Mouse (Mus musculus) heart, postnatal 0 days (tissue): ENCODE results near the gene Srebf1.

ENCODE experiments used
- CTCF ChIP-seq: IDR thresholded peaks from 2 replicates; pipeline ENCODE4 v1.5.1; 2016; ENCODE audit warnings: antibody characterized with exemption, control low read depth, low read depth
- EP300 ChIP-seq: IDR thresholded peaks from 2 replicates; pipeline ENCODE4 v1.6.1; 2016; ENCODE audit warnings: antibody characterized with exemption, low read depth

- no peak for TF ChIP-seq CTCF
- no peak for TF ChIP-seq EP300
Measured at GRCm38 (mm10) chr11:60198651-60199050, 23.7 kb downstream of the Srebf1 start.
